Mouse (Mus musculus) brain, embryonic 14.5 days (tissue): Measurements from ENCODE around the gene Galnt13. TPM values are rescaled to one million over a fixed set of nuclear protein-coding genes. Genes with fewer than 3 reads are reported as not detected.
A peak's percentile ranks its signal among the peaks of the same experiment; 100 is the strongest.
"Not testable (repeated sequence)": the region's sequence is repeated elsewhere in the genome, so short reads cannot be mapped to it uniquely, and the experiment has no call there.

Experiments used
- DNase-seq: peaks from one replicate; pipeline ENCODE4 v3.0.0-alpha.2; 2011; ENCODE audit warnings: low read depth
- CTCF ChIP-seq: fragments of 200-500 bp; IDR thresholded peaks from 2 replicates; pipeline ENCODE4 v1.5.1; 2012; ENCODE audit warnings: inconsistent platforms, mild to moderate bottlenecking, moderate library complexity, borderline replicate concordance; ENCODE audit not compliant: insufficient read depth, insufficient read length; ENCODE audit errors: extremely low read depth
- POLR2A ChIP-seq: fragments of 200-500 bp; IDR thresholded peaks from 2 replicates; pipeline ENCODE4 v1.6.1; 2012; ENCODE audit warnings: mild to moderate bottlenecking, inconsistent platforms, borderline replicate concordance; ENCODE audit not compliant: poor library complexity, insufficient read depth, insufficient read length, severe bottlenecking; ENCODE audit errors: extremely low read depth
- polyA plus RNA-seq: library from polyadenylated mRNA; depleted of rRNA; stranded (reverse); fragments of >200 nt; gene quantifications from 2 replicates; pipeline ENCODE4 v1.2.3, GENCODE M21; 2012; rRNA removed

Gene Galnt13
- 1.4 and 3.2 TPM in 2 replicates for polyA plus RNA-seq

- TF ChIP-seq POLR2A (peak; percentile 67), CTCF (no peak; the same call in 1 of the 2 replicates)
- DNase-seq, result peak; percentile 91
Observed at GRCm38 (mm10) chr2:54435937-54436735, at the start of gene Galnt13. TSS of gene Galnt13 (plus strand) at chr2:54436317.

GRCm38 (mm10) chr2:54431060-54431459, 5.1 kb upstream of the Galnt13 start:
- TF ChIP-seq POLR2A (no peak), CTCF (no peak)
- DNase-seq, result no peak

- TF ChIP-seq POLR2A (no peak), CTCF (no peak)
- peak; percentile 17 for DNase-seq
Observed at GRCm38 (mm10) chr2:54435380-54435779, 737 bp upstream of the Galnt13 start.

GRCm38 (mm10) chr2:54436736-54437500, 801 bp downstream of the Galnt13 start:
- TF ChIP-seq CTCF, result peak; percentile 42; the same call in 1 of the 2 replicates
- TF ChIP-seq POLR2A, result no peak
- peak; percentile 80 for DNase-seq

- TF ChIP-seq CTCF (no peak), POLR2A (no peak)
- peak; percentile 52 for DNase-seq
Observed at GRCm38 (mm10) chr2:54437501-54437830, 1.3 kb downstream of the Galnt13 start.

- DNase-seq, result peak; percentile 11
- TF ChIP-seq POLR2A, result no peak
- no peak for TF ChIP-seq CTCF
Observed at GRCm38 (mm10) chr2:54442734-54443500, 6.8 kb downstream of the Galnt13 start.

GRCm38 (mm10) chr2:54483426-54483825, 47.3 kb downstream of the Galnt13 start:
- DNase-seq, result no peak
- TF ChIP-seq CTCF (no peak), POLR2A (no peak)

GRCm38 (mm10) chr2:54522989-54523388, 86.9 kb downstream of the Galnt13 start:
- TF ChIP-seq CTCF (no peak), POLR2A (no peak)
- DNase-seq, result no peak

- no peak for TF ChIP-seq CTCF
- TF ChIP-seq POLR2A, result no peak
- DNase-seq, result peak; percentile 50
Observed at GRCm38 (mm10) chr2:54527073-54527472, 91.0 kb downstream of the Galnt13 start.

GRCm38 (mm10) chr2:54558357-54559153, 122.4 kb downstream of the Galnt13 start:
- peak; percentile 42 for DNase-seq
- TF ChIP-seq CTCF (no peak), POLR2A (no peak)

GRCm38 (mm10) chr2:54565068-54565467, 129.0 kb downstream of the Galnt13 start:
- no peak for DNase-seq
- TF ChIP-seq POLR2A (no peak), CTCF (no peak)

- DNase-seq, result no peak
- no peak for TF ChIP-seq POLR2A
- TF ChIP-seq CTCF, result no peak
Observed at GRCm38 (mm10) chr2:54567186-54567585, 131.1 kb downstream of the Galnt13 start.

GRCm38 (mm10) chr2:54567632-54568031, 131.5 kb downstream of the Galnt13 start:
- TF ChIP-seq CTCF, result no peak
- TF ChIP-seq POLR2A, result no peak

GRCm38 (mm10) chr2:54713817-54714216, 277.7 kb downstream of the Galnt13 start:
- DNase-seq, result not testable (repeated sequence)

More at GRCm38 (mm10) chr2:54567632-54568031, 131.5 kb downstream of the Galnt13 start:
- DNase-seq, result no peak
